Mouse (Mus musculus) liver, postnatal 0 days (tissue): ENCODE measurements around the gene Fam131b. TPM values are rescaled to one million over a fixed set of nuclear protein-coding genes. Genes with fewer than 3 reads are reported as not detected.

Experiments used
- ATAC-seq: fragments of 200-750 bp; cut with Nextera tagmentation; 2 replicates; pipeline ENCODE4 v1.8.0; 2017; ENCODE audit warnings: mild to moderate bottlenecking, moderate library complexity
- DNase-seq: peaks from one replicate; pipeline ENCODE4 v3.0.0-alpha.2; 2016
- H3K27ac ChIP-seq: fragments of 300-500 bp; sonication (generic); 2 replicates; pipeline ENCODE4 v1.5.1; 2014; ENCODE audit warnings: antibody characterized with exemption, moderate library complexity, mild to moderate bottlenecking, low read depth
- H3K27me3 ChIP-seq: fragments of 300-500 bp; sonication (generic); 2 replicates; pipeline ENCODE4 v1.6.1; 2014; ENCODE audit warnings: low read length, control low read depth, mixed read lengths; ENCODE audit not compliant: insufficient read depth
- H3K36me3 ChIP-seq: fragments of 300-500 bp; sonication (generic); replicated peaks from 2 replicates; pipeline ENCODE4 v1.6.1; 2014; ENCODE audit warnings: mild to moderate bottlenecking, control low read depth, low read length, moderate library complexity, mixed read lengths; ENCODE audit not compliant: insufficient read depth
- H3K4me1 ChIP-seq: fragments of 300-500 bp; sonication (generic); 2 replicates; pipeline ENCODE4 v1.6.1; 2014; ENCODE audit warnings: antibody characterized with exemption, mild to moderate bottlenecking, control low read depth; ENCODE audit not compliant: insufficient read depth
- H3K4me2 ChIP-seq: fragments of 300-500 bp; sonication (generic); 2 replicates; pipeline ENCODE4 v1.6.1; 2014; ENCODE audit warnings: low read depth, mild to moderate bottlenecking, low read length, moderate library complexity, mixed read lengths
- H3K4me3 ChIP-seq: fragments of 300-500 bp; sonication (generic); 2 replicates; pipeline ENCODE4 v1.5.1; 2014; ENCODE audit warnings: low read depth, low read length
- H3K9ac ChIP-seq: fragments of 300-500 bp; sonication (generic); replicated peaks from 2 replicates; pipeline ENCODE4 v1.6.1; 2014; ENCODE audit warnings: mild to moderate bottlenecking, moderate library complexity
- H3K9me3 ChIP-seq: fragments of 300-500 bp; sonication (generic); 2 replicates; pipeline ENCODE4 v1.6.1; 2016; ENCODE audit warnings: mild to moderate bottlenecking, control low read depth, low read length, mixed read lengths
- CTCF ChIP-seq: sonication (generic); IDR thresholded peaks from 2 replicates; pipeline ENCODE4 v1.5.1; 2016; ENCODE audit warnings: antibody characterized with exemption, low read depth
- EP300 ChIP-seq: IDR thresholded peaks from 2 replicates; pipeline ENCODE4 v1.6.1; 2016; ENCODE audit warnings: antibody characterized with exemption, low read depth, mild to moderate bottlenecking
- WGBS: fragments of 180-500 bp; shearing (Covaris S2); extraction: QIAGEN DNeasy Blood & Tissue Kit; methylation state at CpG from one replicate; pipeline ENCODE4 v1.1.7; 2014; ENCODE audit not compliant: insufficient replicate concordance; 5-methylcytosine and 5-hydroxymethylcytosine counted together
- polyA plus RNA-seq: library from polyadenylated mRNA; unstranded; fragments of >200 nt; fragmentation: Nextera tagmentation; extraction: Ambion mirVana; gene quantifications from 2 replicates; pipeline ENCODE4 v1.2.1, GENCODE M21; 2015

Gene Fam131b
- polyA plus RNA-seq, 1 experiment from 2014 or later: not detected

DNA sequence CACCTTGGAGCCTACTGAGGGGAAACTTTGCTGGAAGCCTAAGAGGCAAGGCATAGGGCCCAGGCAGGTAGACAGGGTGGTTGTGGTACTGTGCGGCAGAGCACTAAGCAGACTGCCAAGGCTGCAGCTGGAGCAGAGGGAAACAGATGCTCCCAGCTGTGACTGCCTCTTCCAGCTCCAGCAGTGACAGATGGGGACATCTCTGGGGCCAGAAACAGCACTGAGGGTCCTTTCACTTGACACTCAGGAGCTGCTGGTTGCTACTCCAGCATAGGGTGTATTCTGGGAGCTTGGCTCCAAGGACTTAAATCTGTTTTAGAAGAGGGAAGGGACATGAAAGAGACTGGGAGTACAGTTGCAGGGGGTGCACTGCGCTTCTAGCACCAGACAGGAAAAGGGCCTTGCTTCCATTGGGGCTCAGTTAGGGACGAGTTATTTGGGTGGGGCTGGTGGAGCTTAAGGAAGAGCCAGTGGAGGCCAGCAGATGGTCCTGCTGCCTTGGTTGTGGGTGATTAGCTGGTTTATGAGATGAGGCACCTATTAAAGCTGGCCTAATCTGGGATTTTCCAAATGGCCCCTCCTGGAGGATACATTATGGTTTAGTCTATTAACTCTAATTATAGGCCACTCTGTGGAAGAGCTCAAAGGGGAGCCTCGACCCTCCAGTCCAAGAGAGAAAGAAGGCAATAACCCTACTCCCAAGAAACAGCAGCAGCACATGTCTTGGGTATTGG lies 46.4 kb upstream of the Fam131b start:
- Histone ChIP-seq H3K9ac (no peak overlapping the region), H3K9me3 (no peaks in the 10 kb centered on the region), H3K36me3 (0 out of 2 replicates have a peak, but pooled peaks cover 2% of the 10 kb centered on the region), H3K27me3 (no peaks in the 10 kb centered on the region), H3K4me1 (peaks cover 38% of the 10 kb centered on the region), H3K4me2 (no peak overlapping the region; the same call in 1 of the 2 replicates), H3K4me3 (no peak overlapping the region), H3K27ac (peak overlapping the region; percentile 56; the same call in 1 of the 2 replicates)
- no peak for ATAC-seq
- TF ChIP-seq CTCF: no peak
- TF ChIP-seq EP300: no peak
- WGBS: 66% methylated on average over 4 of the region's 4 CpGs
- DNase-seq: no peak

GRCm38 (mm10) chr6:42369870-42370269 lies 45.4 kb upstream of the Fam131b start:
- ATAC-seq: peak; percentile 67
- no peak for TF ChIP-seq EP300
- no peak for TF ChIP-seq CTCF
- Histone ChIP-seq H3K27me3 (no peaks in the 10 kb centered on the region), H3K27ac (peak overlapping the region; percentile 56), H3K4me1 (peaks cover 34% of the 10 kb centered on the region), H3K9ac (no peak overlapping the region), H3K4me2 (no peak overlapping the region), H3K4me3 (no peak overlapping the region), H3K36me3 (0 out of 2 replicates have a peak, but pooled peaks cover 4% of the 10 kb centered on the region), H3K9me3 (no peaks in the 10 kb centered on the region)
- DNase-seq: peak; percentile 52
- 39% methylated on average over 3 of the region's 3 CpGs for WGBS

DNA sequence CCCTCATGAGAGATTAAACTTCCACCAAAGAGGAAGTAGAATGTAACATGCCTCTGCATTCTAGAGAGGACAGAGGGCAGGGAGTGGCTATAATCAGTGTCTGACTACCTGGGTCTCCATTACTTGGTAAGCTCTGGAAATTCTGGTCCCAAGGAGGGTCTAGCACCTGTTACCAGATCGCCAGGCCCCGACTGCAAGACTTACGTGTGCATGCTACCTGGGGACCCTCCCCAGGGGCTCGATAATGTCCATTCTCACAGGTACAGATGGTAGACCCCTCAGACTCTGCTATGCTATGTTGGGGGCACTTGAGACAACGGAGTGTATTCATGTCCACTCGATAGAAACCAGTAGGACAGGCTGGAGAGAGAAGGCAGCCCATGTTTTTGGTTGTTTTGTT lies 40.8 kb upstream of the Fam131b start:
- Histone ChIP-seq H3K27ac (no peak overlapping the region), H3K36me3 (peaks cover 23% of the 10 kb centered on the region), H3K9me3 (no peaks in the 10 kb centered on the region), H3K4me1 (peaks cover 7% of the 10 kb centered on the region; the same call in 1 of the 2 replicates), H3K4me2 (no peak overlapping the region), H3K9ac (no peak overlapping the region), H3K27me3 (no peaks in the 10 kb centered on the region), H3K4me3 (no peak overlapping the region)
- TF ChIP-seq CTCF (no peak), EP300 (no peak)
- DNase-seq: no peak
- no peak for ATAC-seq
- WGBS: 85% methylated on average over 6 of the region's 6 CpGs

GRCm38 (mm10) chr6:42364607-42365006 lies 40.2 kb upstream of the Fam131b start:
- Histone ChIP-seq H3K9me3 (no peaks in the 10 kb centered on the region), H3K4me2 (no peak overlapping the region), H3K36me3 (peaks cover 29% of the 10 kb centered on the region), H3K9ac (no peak overlapping the region), H3K4me1 (peaks cover 2% of the 10 kb centered on the region; the same call in 1 of the 2 replicates), H3K4me3 (no peak overlapping the region), H3K27ac (no peak overlapping the region), H3K27me3 (no peaks in the 10 kb centered on the region)
- DNase-seq (no peak), ATAC-seq (no peak)
- TF ChIP-seq EP300: no peak
- TF ChIP-seq CTCF: no peak
- WGBS: 87% methylated on average over 15 of the region's 15 CpGs

DNA sequence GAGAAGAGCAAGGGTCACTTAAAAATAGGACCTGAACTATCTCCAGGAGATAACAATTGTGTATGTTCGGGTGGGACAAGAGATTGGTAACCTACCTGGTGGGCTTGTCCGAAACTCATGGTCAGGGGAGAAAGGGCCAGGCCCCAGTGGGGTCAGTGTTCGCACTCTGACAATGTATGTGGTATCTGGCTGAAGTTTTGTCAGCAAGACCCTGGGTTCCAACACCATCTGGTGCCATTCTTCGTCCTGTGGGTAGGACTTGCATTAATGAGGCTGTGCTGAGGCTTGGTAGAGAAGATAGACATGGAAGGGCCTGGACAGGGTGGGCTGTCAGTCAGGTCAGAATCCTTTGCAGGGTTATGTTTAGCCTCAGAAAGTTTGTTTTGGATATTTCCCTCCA lies 39.6 kb upstream of the Fam131b start:
- H3K9me3 ChIP-seq: no peaks in the 10 kb centered on the region
- 79% methylated on average over 4 of the region's 4 CpGs for WGBS
- DNase-seq (no peak), ATAC-seq (no peak)
- no peak overlapping the region for H3K4me3 ChIP-seq
- no peak overlapping the region for H3K27ac ChIP-seq
- peaks cover 34% of the 10 kb centered on the region for H3K36me3 ChIP-seq
- no peaks in the 10 kb centered on the region for H3K4me1 ChIP-seq
- no peak overlapping the region for H3K4me2 ChIP-seq
- H3K27me3 ChIP-seq: no peaks in the 10 kb centered on the region
- TF ChIP-seq CTCF: no peak
- TF ChIP-seq EP300: no peak
- H3K9ac ChIP-seq: no peak overlapping the region

GRCm38 (mm10) chr6:42362974-42363373 lies 38.5 kb upstream of the Fam131b start:
- WGBS: 34% methylated on average over 3 of the region's 3 CpGs
- Histone ChIP-seq H3K4me2 (no peak overlapping the region), H3K9ac (no peak overlapping the region), H3K27me3 (no peaks in the 10 kb centered on the region), H3K4me3 (no peak overlapping the region), H3K36me3 (peaks cover 38% of the 10 kb centered on the region), H3K27ac (no peak overlapping the region), H3K4me1 (no peaks in the 10 kb centered on the region), H3K9me3 (no peaks in the 10 kb centered on the region)
- TF ChIP-seq CTCF (no peak), EP300 (no peak)
- ATAC-seq (no peak), DNase-seq (no peak)
